Mouse (Mus musculus) gastrocnemius, adult 2 months (tissue): ENCODE results near the gene Dpy30. TPM values are rescaled to one million over a fixed set of nuclear protein-coding genes. Genes with fewer than 3 reads are reported as not detected.
A peak's percentile ranks its signal among the peaks of the same experiment; 100 is the strongest.
"Not testable (repeated sequence)": the region's sequence is repeated elsewhere in the genome, so short reads cannot be mapped to it uniquely, and the experiment has no call there.

Source experiments
- DNase-seq: peaks from one replicate; pipeline ENCODE4 v3.0.0; 2022
- H3K27ac ChIP-seq: fragments of 200-600 bp; 2 replicates; pipeline ENCODE4 v1.8.1; 2022; ENCODE audit warnings: mild to moderate bottlenecking
- H3K4me3 ChIP-seq: fragments of 200-600 bp; 2 replicates; pipeline ENCODE4 v1.8.1; 2022; ENCODE audit warnings: mild to moderate bottlenecking, moderate library complexity
- CTCF ChIP-seq: fragments of 200-600 bp; IDR thresholded peaks from 2 replicates; pipeline ENCODE4 v1.8.1; 2022; ENCODE audit warnings: antibody characterized with exemption, mild to moderate bottlenecking, moderate library complexity
- intact Hi-C: fragments of 180-260 bp; cut with DNase I; formaldehyde crosslinking; loops from one replicate; pipeline ENCODE4 v1.15.1; 2025
- total RNA-seq, 2 experiments: library from RNA; stranded (reverse); gene quantifications; 2 replicates each; pipeline ENCODE4 v1.2.3; 2021

Dpy30 gene
- total RNA-seq, 2 experiments from 2014 or later: 45.2 to 57.6 TPM

DNA sequence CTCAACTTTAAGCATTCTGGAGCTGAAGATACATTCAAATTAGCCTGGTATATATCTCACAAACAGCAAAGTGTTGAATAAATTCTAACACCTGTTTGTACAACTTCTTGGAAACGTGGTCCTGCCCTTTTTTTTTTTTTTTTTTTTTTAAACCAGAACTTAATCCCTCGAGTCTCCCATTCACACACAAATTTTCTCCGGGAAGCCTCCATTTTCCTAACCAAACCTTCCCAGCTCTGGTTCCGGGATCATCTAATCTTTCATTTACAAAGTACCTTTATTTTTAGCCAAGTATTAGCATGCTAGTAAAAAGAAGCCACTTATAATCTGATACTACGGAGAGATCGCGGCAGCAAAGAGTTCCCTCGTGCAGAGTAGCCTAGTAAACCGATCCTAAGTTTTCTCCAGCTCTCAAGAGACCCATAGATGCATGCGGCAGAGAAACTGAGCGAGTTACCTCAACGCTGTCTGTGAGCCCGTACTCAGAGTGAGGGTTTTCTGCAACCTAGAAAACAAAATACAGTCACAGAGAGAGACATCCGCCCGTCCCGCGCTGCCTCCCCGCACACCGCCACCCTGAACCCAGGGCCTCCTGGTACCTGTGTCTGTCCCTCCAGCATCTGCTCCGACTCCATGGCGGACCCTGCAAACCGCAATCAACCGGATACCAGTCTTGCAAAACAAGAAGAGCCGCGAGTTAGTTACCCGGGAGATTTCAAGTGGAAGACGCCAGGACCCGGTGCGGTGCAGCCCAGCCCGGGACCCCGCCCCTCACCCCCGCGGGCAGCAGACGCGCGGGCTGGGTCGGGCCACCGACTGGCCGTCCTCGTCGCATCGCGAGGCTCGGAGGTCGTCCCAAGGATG, 8.1 kb downstream of the Dpy30 start:
- no peak for DNase-seq
- Histone ChIP-seq H3K4me3 (peak overlapping the region; percentile 100), H3K27ac (peak overlapping the region; percentile 99)
- no peak for TF ChIP-seq CTCF
- intact Hi-C loops: loop anchor here (1.0 to 2.0 kb wide), 2 partner anchors 21 to 23 kb away; partner anchors contain the start of gene Spast

DNA sequence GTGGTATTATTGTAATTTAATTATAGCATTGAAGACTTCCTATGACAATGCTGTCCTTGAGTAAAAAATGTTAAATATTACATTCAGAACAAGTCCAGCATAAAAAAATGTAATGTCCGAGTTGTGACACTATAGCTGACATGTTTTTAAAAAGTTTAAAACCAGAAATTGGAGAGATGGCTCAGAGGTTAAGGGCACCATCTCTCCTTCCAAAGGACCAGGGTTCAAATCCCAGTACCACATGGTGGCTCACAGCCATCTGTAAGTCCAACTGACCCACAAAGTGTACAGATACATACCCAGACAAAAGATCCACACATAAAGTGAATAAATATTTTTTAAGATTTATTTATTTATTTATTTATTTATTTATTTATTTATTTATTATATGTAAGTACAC, 17.7 kb downstream of the Dpy30 start:
- no peak for TF ChIP-seq CTCF
- Histone ChIP-seq H3K4me3 (no peak overlapping the region), H3K27ac (no peak overlapping the region)
- intact Hi-C loops: no loop called here
- DNase-seq: no peak

GRCm38 (mm10) chr17:74305616-74306015, 18.1 kb downstream of the Dpy30 start:
- Histone ChIP-seq H3K27ac (no peak overlapping the region), H3K4me3 (no peak overlapping the region)
- TF ChIP-seq CTCF: no peak
- intact Hi-C loops: no loop called here
- no peak for DNase-seq

DNA sequence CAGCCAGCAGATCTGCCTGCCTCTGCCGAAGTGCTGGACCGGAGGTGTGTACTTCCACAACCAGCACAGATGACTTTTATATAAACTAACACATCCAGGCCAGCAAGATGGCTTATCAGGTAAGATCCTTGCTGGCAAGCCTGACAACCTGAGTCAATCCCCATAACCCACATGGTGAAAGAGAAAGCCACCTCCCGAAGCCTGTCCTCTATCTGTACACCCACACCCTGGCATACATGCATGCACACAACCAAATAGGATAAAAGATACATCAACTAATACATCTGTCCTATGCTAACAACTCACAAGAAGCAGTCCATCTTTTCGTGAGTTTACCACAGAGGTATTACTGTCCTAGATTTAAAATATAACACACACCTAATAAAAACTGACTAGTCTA, 19.7 kb downstream of the Dpy30 start:
- intact Hi-C loops: no loop called here
- DNase-seq: no peak
- H3K4me3 ChIP-seq: no peak overlapping the region
- TF ChIP-seq CTCF: no peak
- H3K27ac ChIP-seq: no peak overlapping the region

GRCm38 (mm10) chr17:74300089-74300488, 23.7 kb downstream of the Dpy30 start:
- no peak overlapping the region for H3K4me3 ChIP-seq
- no peak overlapping the region for H3K27ac ChIP-seq
- no peak for TF ChIP-seq CTCF
- intact Hi-C loops: no loop called here
- DNase-seq: no peak

DNA sequence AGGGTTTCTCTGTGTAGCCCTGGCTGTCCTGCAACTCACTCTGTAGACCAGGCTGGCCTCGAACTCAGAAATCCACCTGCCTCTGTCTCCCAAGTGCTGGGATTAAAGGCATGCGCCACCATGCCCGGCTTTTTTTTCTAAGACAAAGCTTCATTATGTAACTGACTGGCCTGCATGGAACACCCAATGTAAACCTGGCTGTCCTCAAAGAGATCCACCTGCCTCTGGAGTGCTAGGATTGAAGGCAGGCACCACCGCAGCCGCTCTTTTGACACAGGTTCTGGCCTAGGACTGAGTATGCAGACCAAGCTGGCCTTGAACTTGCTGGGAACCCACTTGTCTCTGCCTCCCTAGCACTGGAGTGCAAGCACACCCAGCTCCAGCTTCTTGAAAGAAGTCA, 26.8 kb downstream of the Dpy30 start:
- not testable (repeated sequence) for H3K27ac ChIP-seq, H3K4me3 ChIP-seq, DNase-seq
- intact Hi-C loops: loop anchor here (5.0 kb wide), 1 partner anchor 275 kb away; no protein-coding TSS in a partner anchor

- TF ChIP-seq CTCF: peak; percentile 57
- intact Hi-C loops: loop anchor here (5.0 kb wide), 1 partner anchor 274 kb away; no protein-coding TSS in a partner anchor
- DNase-seq: peak; percentile 48
Measured at GRCm38 (mm10) chr17:74296076-74296823, 27.5 kb downstream of the Dpy30 start.

DNA sequence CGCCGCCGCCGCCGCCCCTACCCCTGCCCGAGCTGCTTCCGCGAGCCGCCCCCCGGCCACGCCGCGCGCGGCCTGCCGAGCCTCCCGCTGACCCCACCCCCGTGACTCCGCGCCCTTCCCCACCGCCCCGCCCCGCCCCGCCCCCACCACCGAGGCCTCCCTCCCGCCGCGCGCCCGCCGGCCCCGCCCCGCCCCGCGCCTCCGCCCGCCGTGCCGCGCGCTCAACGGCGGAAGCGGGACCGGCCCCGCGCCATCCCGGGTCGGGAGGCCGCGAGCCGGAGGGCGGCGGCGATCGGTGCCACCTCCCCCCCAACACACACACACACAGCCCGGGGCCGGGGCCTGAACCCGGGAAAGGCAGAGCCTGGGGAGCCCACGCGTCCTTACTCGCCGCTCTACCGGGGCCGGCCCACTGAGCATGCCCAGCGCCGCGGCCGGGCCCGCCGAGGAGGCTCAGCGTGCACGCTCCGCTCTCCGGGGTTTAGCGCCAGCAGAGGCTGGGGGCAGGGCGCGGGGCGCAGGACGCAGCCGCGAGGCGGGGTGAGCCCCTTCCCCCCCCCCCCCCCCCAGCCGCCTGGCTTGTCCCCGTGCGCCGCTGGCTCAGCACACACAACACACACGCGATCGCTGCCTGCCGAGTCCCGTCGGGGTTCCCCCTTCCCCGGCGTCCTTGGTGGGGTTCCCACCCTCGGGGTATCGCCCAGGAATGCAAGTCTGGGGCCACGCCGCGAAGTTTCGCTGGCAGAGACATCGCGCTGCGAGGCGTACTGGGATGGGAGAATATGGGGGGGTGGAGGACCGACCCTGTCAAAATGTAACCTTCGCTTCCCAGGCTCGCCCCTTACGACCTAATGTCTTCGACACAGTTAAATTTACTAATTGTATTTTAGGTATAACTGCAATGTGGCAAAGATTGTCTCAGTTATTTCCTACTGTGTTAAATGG, 28.4 kb downstream of the Dpy30 start, which contains the start of gene Memo1:
TSS of gene Memo1 (minus strand) at position 496 of the 945 bp plus-strand sequence.
- DNase-seq: peak; percentile 93
- Histone ChIP-seq H3K27ac (peak within 1 kb of the TSS; percentile 99), H3K4me3 (peak within 1 kb of the TSS; percentile 82)
- intact Hi-C loops: loop anchor here (2.0 to 5.0 kb wide), 2 partner anchors 44 to 273 kb away; partner anchors contain the start of gene Spast
- no peak for TF ChIP-seq CTCF

More at GRCm38 (mm10) chr17:74296076-74296823, 27.5 kb downstream of the Dpy30 start:
- peak overlapping the region; percentile 99 for H3K27ac ChIP-seq
- H3K4me3 ChIP-seq: peak overlapping the region; percentile 82

DNA sequence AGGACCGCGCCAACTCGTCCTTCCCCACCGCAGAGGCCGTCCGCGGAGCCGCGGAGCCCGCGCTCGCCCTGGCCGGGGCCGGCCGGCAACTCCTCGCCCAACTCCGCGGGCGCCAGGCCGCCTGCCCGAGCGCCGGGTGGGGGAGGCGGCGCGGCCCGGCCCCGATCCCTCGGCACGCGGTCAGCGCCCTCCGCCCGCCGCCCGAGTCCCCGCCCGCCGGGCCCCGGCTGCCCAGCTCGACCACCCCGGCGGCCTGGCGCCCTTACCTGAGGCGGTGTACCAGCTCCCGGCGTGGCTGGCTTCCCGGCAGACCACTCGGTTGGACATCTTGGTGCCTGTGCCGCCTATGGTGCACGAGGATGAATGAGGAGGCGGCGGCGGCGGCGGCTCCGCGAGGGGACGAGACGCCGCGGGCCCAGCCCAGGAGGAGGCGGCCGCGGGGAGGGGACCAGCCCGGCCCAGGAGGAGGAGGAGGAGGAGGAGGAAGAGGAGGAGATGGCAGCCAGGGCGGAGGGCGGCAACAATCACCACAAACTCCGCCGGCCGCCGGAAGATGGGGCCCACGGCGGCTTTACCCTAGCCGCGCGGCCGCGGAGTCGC, 29.2 kb downstream of the Dpy30 start:
- peak overlapping the region; percentile 93 for H3K27ac ChIP-seq
- H3K4me3 ChIP-seq: peak overlapping the region; percentile 82
- intact Hi-C loops: loop anchor here (1.0 to 5.0 kb wide), 5 partner anchors 22 to 272 kb away; partner anchors contain the start of gene Spast
- peak; percentile 8; the same call in 1 of the 2 replicates for TF ChIP-seq CTCF
- DNase-seq: peak; percentile 93

DNA sequence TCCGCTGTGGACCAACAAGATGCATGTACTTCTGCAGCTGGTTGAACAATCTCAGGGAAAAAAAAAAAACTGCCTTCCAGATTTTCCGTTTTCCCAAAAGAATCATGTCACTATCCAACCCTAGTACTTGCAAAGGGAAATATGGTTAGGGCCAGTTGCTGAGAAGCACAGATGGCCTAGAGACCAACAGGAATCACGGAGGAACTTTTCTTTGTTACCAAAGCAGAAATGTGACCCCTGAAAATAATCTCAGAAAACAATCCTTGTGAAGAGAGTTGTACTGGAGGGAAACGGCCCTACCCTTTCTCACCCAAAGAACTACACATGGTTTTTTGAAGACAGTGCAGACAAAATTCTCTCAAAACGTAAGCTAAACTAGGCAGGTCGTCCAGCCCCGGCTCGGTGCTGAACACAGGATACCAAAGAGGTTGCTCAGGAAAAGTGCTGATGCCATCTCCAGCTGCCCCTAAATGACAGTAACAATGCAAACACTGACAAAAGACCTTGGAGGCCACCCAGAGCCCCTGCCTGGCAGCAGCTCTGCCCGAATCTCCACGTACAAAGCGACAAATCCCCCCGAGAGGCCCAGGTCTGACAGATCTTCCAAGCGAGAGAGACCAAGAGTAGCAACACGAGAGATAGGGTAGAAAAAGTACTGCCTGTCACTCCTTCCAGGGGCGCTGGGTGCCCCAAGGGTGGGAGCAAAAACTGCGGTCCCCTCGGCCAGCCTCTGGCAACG, 29.9 kb downstream of the Dpy30 start:
- Histone ChIP-seq H3K27ac (peak overlapping the region; percentile 93), H3K4me3 (peak overlapping the region; percentile 82)
- no peak for DNase-seq
- intact Hi-C loops: loop anchor here (1.0 to 5.0 kb wide), 4 partner anchors 22 to 97 kb away; partner anchors contain the start of gene Spast
- no peak for TF ChIP-seq CTCF
